Mouse (Mus musculus) hematopoietic multipotent progenitor cell, adult 10-12 weeks (in vitro differentiated cells): ENCODE measurements around the gene Itgb8. TPM values are rescaled to one million over a fixed set of nuclear protein-coding genes. Genes with fewer than 3 reads are reported as not detected.

Source experiments
- polyA plus RNA-seq: library from polyadenylated mRNA; stranded (reverse); fragments of >175 nt; gene quantifications from 2 replicates; pipeline ENCODE4 v1.2.3, GENCODE M21; 2012; ENCODE audit warnings: low replicate concordance

The Itgb8 gene
- 0.06 and 0.27 TPM in 2 replicates for polyA plus RNA-seq

GRCm38 (mm10) chr12:119238696-119239415, at the start of gene Itgb8:
Itgb8 (minus strand) TSS chr12:119238802.

Other genes with a start within 250 kb of the Itgb8 start
- not detected in 2 replicates for gene Macc1, start 75.5 kb upstream of the Itgb8 start, polyA plus RNA-seq